Mouse (Mus musculus) MEL (cell line): Measurements from ENCODE around the gene Lmo1. TPM values are rescaled to one million over a fixed set of nuclear protein-coding genes. Genes with fewer than 3 reads are reported as not detected.

Source experiments
- DNase-seq: peaks from one replicate; pipeline ENCODE4 v3.0.0; 2011; ENCODE audit warnings: low read depth, low spot score
- H3K27ac ChIP-seq: 2 replicates; pipeline ENCODE4 v1.5.1; 2012; ENCODE audit warnings: low read depth, mild to moderate bottlenecking, control low read depth, low read length, moderate library complexity; ENCODE audit not compliant: control insufficient read depth
- H3K27me3 ChIP-seq, 2 experiments: fragments of 150-350 bp in 1 of 2; sonication (generic) in 1 of 2; 2 replicates each; pipeline ENCODE4 v1.6.1; 2012; ENCODE audit warnings: low read length in 2 of 2, mild to moderate bottlenecking in 2 of 2, improper control_type of control experiment in 1 of 2, moderate library complexity in 1 of 2; ENCODE audit not compliant: insufficient read depth in 2 of 2, control insufficient read depth in 1 of 2
- H3K36me3 ChIP-seq, 2 experiments: 2 replicates each; pipeline ENCODE4 v1.6.1; 2012 to 2014; ENCODE audit warnings: low read length in 2 of 2, improper control_type of control experiment in 1 of 2, inconsistent platforms in 1 of 2, mild to moderate bottlenecking in 1 of 2; ENCODE audit not compliant: insufficient read depth in 2 of 2, control insufficient read depth in 1 of 2
- H3K4me1 ChIP-seq, 2 experiments: fragments of 150-350 bp in 1 of 2; sonication (generic) in 1 of 2; 2 replicates each; pipeline ENCODE4 v1.6.1; 2012; ENCODE audit warnings: low read length in 2 of 2, improper control_type of control experiment in 1 of 2, mild to moderate bottlenecking in 1 of 2; ENCODE audit not compliant: insufficient read depth in 2 of 2, control insufficient read depth in 1 of 2
- H3K4me3 ChIP-seq, 2 experiments: fragments of 150-350 bp in 1 of 2; sonication (generic) in 1 of 2; 2 replicates each; pipeline ENCODE4 v1.5.1; 2012; ENCODE audit warnings: low read depth in 2 of 2, low read length in 2 of 2, mild to moderate bottlenecking in 2 of 2, moderate library complexity in 2 of 2, control low read depth in 1 of 2, improper control_type of control experiment in 1 of 2; ENCODE audit not compliant: control insufficient read depth in 1 of 2, insufficient read depth in 1 of 2
- H3K79me2 ChIP-seq: 2 replicates; pipeline ENCODE4 v1.6.1; 2012; ENCODE audit warnings: mild to moderate bottlenecking, low read length, moderate library complexity; ENCODE audit not compliant: control insufficient read depth, poor library complexity, insufficient read depth
- H3K9ac ChIP-seq: 2 replicates; pipeline ENCODE4 v1.6.1; 2012; ENCODE audit warnings: low read depth, mild to moderate bottlenecking, control low read depth, low read length, moderate library complexity; ENCODE audit not compliant: control insufficient read depth, poor library complexity, severe bottlenecking
- H3K9me3 ChIP-seq: fragments of 150-350 bp; sonication (generic); replicated peaks from 2 replicates; pipeline ENCODE4 v1.6.1; 2012; ENCODE audit warnings: mild to moderate bottlenecking, low read length, improper control_type of control experiment, moderate library complexity; ENCODE audit not compliant: insufficient read depth
- BHLHE40 ChIP-seq: IDR thresholded peaks from 2 replicates; pipeline ENCODE4 v1.6.1; 2012; ENCODE audit warnings: low read depth, mild to moderate bottlenecking, inconsistent platforms, low read length, improper control_type of control experiment, borderline replicate concordance
- CHD1 ChIP-seq: IDR thresholded peaks from 2 replicates; pipeline ENCODE4 v1.6.1; 2012; ENCODE audit warnings: low read depth, mild to moderate bottlenecking, inconsistent platforms, low read length, improper control_type of control experiment
- CHD2 ChIP-seq: IDR thresholded peaks from 2 replicates; pipeline ENCODE4 v1.6.1; 2011; ENCODE audit warnings: low read length, improper control_type of control experiment
- EP300 ChIP-seq, 2 experiments: IDR thresholded peaks; 2 replicates each; pipeline ENCODE4 v1.6.1; 2011; ENCODE audit warnings: improper control_type of control experiment in 2 of 2, low read length in 2 of 2, low read depth in 1 of 2, mild to moderate bottlenecking in 1 of 2
- GATA1 ChIP-seq: IDR thresholded peaks from 2 replicates; pipeline ENCODE4 v1.6.1; 2011; ENCODE audit warnings: low read depth, low read length, improper control_type of control experiment
- HCFC1 ChIP-seq: IDR thresholded peaks from 2 replicates; pipeline ENCODE4 v1.6.1; 2012; ENCODE audit warnings: low read depth, mild to moderate bottlenecking, inconsistent platforms, low read length, improper control_type of control experiment, moderate library complexity
- JUND ChIP-seq: IDR thresholded peaks from 2 replicates; pipeline ENCODE4 v1.6.1; 2011; ENCODE audit warnings: low read depth, mild to moderate bottlenecking, improper control_type of control experiment, low read length
- KAT2A ChIP-seq: conservative IDR thresholded peaks from 2 replicates; pipeline ENCODE4 v1.6.1; 2012; ENCODE audit warnings: low read depth, low read length, improper control_type of control experiment, inconsistent platforms
- MAFK ChIP-seq: IDR thresholded peaks from 2 replicates; pipeline ENCODE4 v1.6.1; 2011; ENCODE audit warnings: low read depth, mild to moderate bottlenecking, low read length, improper control_type of control experiment, borderline replicate concordance
- MAX ChIP-seq: IDR thresholded peaks from 2 replicates; pipeline ENCODE4 v1.6.1; 2011; ENCODE audit warnings: low read length, improper control_type of control experiment
- MYC ChIP-seq: IDR thresholded peaks from 2 replicates; pipeline ENCODE4 v1.6.1; 2011; ENCODE audit warnings: low read depth, mild to moderate bottlenecking, low read length, improper control_type of control experiment, moderate library complexity
- POLR2AphosphoS2 ChIP-seq: IDR thresholded peaks from 2 replicates; pipeline ENCODE4 v1.6.1; 2011; ENCODE audit warnings: low read length, improper control_type of control experiment
- RAD21 ChIP-seq: IDR thresholded peaks from 2 replicates; pipeline ENCODE4 v1.6.1; 2011; ENCODE audit warnings: mild to moderate bottlenecking, low read depth, low read length, improper control_type of control experiment
- RCOR1 ChIP-seq: IDR thresholded peaks from 2 replicates; pipeline ENCODE4 v1.6.1; 2012; ENCODE audit warnings: low read depth, mild to moderate bottlenecking, inconsistent platforms, low read length, improper control_type of control experiment
- SIN3A ChIP-seq: IDR thresholded peaks from 2 replicates; pipeline ENCODE4 v1.6.1; 2012; ENCODE audit warnings: low read length, improper control_type of control experiment, inconsistent platforms
- USF1 ChIP-seq: IDR thresholded peaks from 2 replicates; pipeline ENCODE4 v1.6.1; 2014; ENCODE audit warnings: low read depth, mild to moderate bottlenecking, inconsistent platforms, low read length, improper control_type of control experiment, moderate library complexity
- USF2 ChIP-seq, 2 experiments: IDR thresholded peaks; 2 replicates each; pipeline ENCODE4 v1.6.1; 2011 to 2012; ENCODE audit warnings: improper control_type of control experiment in 2 of 2, low read length in 2 of 2, borderline replicate concordance in 1 of 2, inconsistent platforms in 1 of 2, low read depth in 1 of 2, mild to moderate bottlenecking in 1 of 2; ENCODE audit not compliant: insufficient read depth in 1 of 2
- ZC3H11A ChIP-seq: IDR thresholded peaks from 2 replicates; pipeline ENCODE4 v1.6.1; 2012; ENCODE audit warnings: low read depth, mild to moderate bottlenecking, inconsistent platforms, low read length, improper control_type of control experiment
- polyA plus RNA-seq, 2 experiments: library from polyadenylated mRNA; stranded (reverse) in 1 of 2; unstranded in 1 of 2; fragments of >175 nt in 1 of 2; fragments of >200 nt in 1 of 2; gene quantifications; 2 replicates each; pipeline versions ENCODE4 v1.2.1 to v1.2.4; 2012; ENCODE audit warnings: low replicate concordance in 2 of 2, low read depth in 1 of 2; ENCODE audit not compliant: insufficient read length in 2 of 2, insufficient read depth in 1 of 2, missing spikeins in 1 of 2
- total RNA-seq: library from RNA; depleted of rRNA; stranded (reverse); fragments of 300-350 nt; gene quantifications from 2 replicates; pipeline ENCODE4 v1.2.3, GENCODE M21; 2012

The Lmo1 gene
- total and polyA plus RNA-seq, 3 experiments = not detected

- TF ChIP-seq USF2 (IDR thresholded peaks at IDR 0.05; ENCODE audit: borderline replicate concordance in 1 of 2, insufficient read depth in 1 of 2, low read depth in 1 of 2, low read length in 2 of 2) (no peak), CHD2 (no peak), MYC (no peak), MAX (no peak), USF1 (no peak), RCOR1 (no peak), JUND (no peak), GATA1 (no peak), EP300 (IDR thresholded peaks at IDR 0.05; ENCODE audit: low read depth in 1 of 2, low read length in 2 of 2) (no peak), RAD21 (no peak), SIN3A (no peak), POLR2AphosphoS2 (no peak), BHLHE40 (no peak), MAFK (no peak), HCFC1 (no peak)
Observed at GRCm38 (mm10) chr7:109176688-109177087, 1.7 kb upstream of the Lmo1 start.

GRCm38 (mm10) chr7:109175670-109176625, 941 bp upstream of the Lmo1 start:
- no peak overlapping the region for H3K4me3 ChIP-seq

More at GRCm38 (mm10) chr7:109176688-109177087, 1.7 kb upstream of the Lmo1 start:
- no peak for DNase-seq
- Histone ChIP-seq H3K9me3 (no peaks in the 10 kb centered on the region), H3K27me3 (no peaks in the 10 kb centered on the region), H3K36me3 (no peaks in the 10 kb centered on the region), H3K79me2 (no peaks in the 10 kb centered on the region), H3K27ac (no peak overlapping the region), H3K4me1 (no peaks in the 10 kb centered on the region), H3K9ac (no peak overlapping the region), H3K4me3 (no peak overlapping the region)

More at GRCm38 (mm10) chr7:109175670-109176625, 941 bp upstream of the Lmo1 start:
- no peaks in the 10 kb centered on the region for H3K4me1 ChIP-seq
- H3K27me3 ChIP-seq = no peaks in the 10 kb centered on the region
- no peaks in the 10 kb centered on the region for H3K36me3 ChIP-seq
- H3K9me3 ChIP-seq = no peaks in the 10 kb centered on the region
- H3K27ac ChIP-seq = no peak overlapping the region
- H3K9ac ChIP-seq = no peak overlapping the region
- H3K79me2 ChIP-seq = no peaks in the 10 kb centered on the region
- no peak for DNase-seq
- TF ChIP-seq BHLHE40 (no peak), ZC3H11A (no peak), EP300 (IDR thresholded peaks at IDR 0.05; ENCODE audit: low read depth in 1 of 2, low read length in 2 of 2) (no peak), JUND (no peak), KAT2A (no peak), CHD1 (no peak)
